Mouse (Mus musculus) layer of hippocampus, postnatal 14 days (tissue): ENCODE measurements around the gene Col9a3. TPM values are rescaled to one million over a fixed set of nuclear protein-coding genes. Genes with fewer than 3 reads are reported as not detected.

ENCODE experiments used
- DNase-seq, 2 experiments: peaks; one replicate each; pipeline ENCODE4 v3.0.0; 2021 to 2022; ENCODE audit warnings: low spot score in 2 of 2, mixed read lengths in 1 of 2
- total RNA-seq, 2 experiments: library from RNA; stranded (reverse); gene quantifications; 2 replicates each; pipeline ENCODE4 v1.2.3; 2021

The Col9a3 gene
- total RNA-seq, 2 experiments from 2014 or later = 33.3 to 56.0 TPM

DNA sequence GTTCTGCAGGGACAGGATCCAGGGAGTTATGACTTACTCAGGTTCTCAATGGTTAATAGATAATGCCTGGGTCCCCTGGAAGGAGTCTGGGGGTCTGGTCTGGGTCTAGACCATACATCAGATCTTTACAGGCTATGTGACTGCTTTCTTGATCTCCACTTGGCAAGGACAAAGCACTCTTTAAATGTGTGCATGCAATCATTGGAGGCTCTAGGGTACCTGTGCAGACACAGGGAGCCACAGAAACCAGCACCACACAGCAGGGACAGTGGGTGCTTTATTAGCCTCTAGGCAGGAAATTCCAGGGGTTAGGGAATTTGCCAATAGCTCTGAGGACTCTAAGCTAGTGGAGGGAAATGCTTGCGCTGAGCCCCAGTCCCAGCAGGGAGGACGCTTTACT is 14.3 kb downstream of the Col9a3 start:
- no peak for DNase-seq

DNA sequence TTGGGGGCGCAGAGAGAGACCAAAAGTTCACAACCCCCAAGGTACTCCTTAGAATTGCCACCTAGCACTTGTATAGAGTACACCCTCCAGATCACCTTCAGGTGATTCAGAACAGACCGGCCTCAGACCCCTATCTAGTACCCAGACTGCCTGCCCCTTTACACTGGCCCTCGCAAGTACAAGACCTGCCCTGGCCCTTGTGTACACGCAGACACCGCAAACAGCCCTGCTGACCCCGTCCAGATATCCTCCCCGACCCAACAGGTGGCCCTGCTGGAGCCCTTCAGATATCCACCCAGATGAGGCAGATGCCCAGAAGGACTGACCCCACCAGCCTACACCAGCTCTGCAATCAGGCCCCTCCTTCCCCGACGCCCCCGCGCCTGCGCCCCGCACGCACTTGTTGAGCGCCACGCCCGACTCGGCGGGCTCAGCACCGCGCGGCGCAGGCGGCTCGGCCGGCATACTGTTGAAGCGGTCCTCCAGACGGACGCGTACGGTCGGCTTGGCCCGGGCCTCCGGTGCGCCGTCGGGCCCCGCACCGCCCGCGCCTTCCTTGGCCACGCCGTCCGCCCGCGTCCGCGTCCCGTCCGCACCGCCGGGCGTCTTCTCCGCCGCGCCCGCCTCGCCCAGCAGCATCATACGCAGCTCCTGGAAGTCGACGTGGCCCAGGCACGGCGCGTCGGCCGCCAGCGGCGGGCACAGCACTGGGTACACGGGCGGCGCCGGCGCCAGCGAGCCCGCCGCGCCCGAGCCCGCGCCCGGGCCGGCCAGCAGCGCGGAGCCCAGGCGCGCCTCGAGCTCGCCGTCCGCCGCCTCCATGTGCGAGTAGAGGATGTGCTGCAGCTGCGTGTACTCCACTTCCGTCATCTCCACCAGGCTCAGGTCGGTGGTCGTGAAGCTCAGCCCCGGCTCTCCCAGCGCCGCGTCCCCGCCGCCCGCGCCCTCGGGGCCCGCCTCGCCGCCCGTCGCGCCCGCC is 44.3 kb downstream of the Col9a3 start:
- DNase-seq = no peak

DNA sequence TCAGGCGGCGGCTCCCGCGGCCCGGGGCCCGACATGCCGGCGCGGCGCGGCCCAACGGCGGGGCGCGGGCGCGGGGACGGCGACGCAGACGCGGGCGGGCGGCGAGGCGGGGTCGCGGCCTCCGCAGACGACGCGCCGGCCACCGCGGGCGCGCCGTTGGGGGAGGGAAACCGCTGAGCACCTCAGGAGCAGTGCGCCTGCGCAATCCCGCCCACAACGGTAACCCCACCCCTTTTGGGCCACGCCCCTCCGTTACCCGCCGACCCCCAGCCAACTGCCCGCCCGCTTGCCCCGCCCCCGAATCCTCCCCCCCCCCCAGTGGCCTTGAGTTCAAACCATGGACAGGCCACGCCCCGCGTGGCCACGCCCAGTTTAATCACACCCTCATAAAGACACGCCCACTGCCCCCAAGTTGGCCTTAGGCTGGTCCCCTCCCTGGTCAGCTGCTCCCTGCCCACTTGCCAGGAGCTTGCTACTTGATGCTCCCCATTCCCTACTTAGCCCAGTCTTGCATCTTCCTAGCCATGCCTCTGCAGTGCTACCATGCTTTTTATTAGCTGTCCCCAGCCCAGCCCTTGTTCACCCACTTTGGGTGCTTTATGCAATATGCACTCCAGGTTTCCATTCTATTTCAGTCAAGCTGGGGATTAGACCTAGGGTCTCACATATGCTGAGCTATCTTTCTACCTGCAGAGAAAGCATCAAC is 45.1 kb downstream of the Col9a3 start, which contains the start of gene Tcfl5:
Tcfl5 (minus strand) TSS at position 154 of the 706 bp plus-strand sequence.
- DNase-seq = no peak

DNA sequence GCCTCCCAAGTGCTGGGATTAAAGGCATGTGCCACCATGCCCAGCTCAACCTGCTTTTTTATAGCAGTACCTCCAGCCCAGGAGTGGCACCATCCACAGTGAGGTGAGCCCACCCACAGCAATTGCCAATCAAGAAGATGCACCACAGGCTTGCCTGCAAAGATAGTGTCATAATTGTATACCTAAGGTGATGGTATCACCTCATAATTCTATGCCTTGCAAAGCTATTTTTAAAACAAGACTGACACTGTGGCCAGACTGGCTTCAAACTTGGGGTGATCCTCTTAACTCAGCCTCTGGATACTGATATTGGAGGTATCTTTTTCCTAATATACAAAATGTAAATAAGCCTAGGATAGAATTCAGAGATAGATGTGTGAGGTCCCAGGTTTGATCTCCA is 46.0 kb downstream of the Col9a3 start:
- DNase-seq = no peak

DNA sequence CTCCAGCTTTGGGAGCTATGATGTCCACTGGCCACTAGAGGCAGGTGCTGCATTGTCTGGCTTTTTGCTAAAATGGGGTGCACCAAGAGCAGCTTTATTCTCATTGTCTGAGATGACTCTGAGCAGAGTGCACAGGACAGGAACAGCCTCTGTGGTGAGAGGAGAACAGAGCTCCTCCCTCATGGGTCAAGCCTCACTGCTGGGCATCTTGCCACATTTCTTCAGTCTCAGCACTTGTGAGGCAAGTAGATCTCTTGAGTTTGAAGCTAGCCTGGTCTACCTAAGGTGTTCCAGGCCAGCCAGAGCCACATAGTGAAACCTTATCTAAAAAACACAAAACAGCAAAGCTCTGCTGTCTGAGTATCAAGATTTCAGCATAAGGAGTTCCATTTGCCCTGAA is 49.3 kb downstream of the Col9a3 start:
- no peak for DNase-seq

DNA sequence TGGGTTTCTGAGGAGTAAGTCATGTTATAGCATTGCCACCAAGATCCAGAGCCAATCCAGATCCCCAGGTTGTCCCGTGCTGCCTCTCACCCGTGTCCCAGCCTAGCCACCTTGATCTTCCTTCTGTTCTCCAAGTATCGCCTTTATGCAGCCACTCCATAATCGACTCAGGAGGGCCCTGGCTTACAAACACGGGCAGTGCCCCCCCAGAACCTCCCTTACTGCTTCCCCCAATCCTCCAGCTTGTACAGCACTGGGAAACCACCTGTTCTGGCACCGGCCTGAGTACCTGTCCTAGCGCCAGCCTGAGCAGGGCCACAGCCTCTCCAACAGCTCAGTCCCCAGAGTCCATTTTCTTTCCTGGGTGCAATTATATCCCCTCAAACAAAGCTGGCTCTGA is 57.1 kb downstream of the Col9a3 start:
- no peak for DNase-seq

DNA sequence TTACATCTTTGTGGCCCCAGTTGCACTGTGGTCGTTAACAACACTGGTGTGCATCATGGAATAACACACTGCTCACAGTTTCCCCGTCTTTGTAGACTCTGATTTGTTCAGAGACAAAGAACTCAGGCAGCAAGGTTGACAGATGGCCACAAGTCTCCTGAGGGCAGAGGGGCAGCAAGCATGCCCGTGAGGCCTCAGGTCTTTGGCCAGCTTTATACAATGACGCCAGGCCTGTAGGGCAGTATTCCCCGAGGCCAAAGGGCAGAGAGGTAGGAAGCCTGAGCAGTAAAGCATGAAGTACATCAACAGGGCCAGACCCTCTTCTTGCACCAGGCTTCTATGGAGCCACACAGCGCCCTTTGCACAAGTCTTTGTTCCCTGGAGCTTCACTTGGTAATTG is 57.6 kb downstream of the Col9a3 start:
- no peak for DNase-seq

DNA sequence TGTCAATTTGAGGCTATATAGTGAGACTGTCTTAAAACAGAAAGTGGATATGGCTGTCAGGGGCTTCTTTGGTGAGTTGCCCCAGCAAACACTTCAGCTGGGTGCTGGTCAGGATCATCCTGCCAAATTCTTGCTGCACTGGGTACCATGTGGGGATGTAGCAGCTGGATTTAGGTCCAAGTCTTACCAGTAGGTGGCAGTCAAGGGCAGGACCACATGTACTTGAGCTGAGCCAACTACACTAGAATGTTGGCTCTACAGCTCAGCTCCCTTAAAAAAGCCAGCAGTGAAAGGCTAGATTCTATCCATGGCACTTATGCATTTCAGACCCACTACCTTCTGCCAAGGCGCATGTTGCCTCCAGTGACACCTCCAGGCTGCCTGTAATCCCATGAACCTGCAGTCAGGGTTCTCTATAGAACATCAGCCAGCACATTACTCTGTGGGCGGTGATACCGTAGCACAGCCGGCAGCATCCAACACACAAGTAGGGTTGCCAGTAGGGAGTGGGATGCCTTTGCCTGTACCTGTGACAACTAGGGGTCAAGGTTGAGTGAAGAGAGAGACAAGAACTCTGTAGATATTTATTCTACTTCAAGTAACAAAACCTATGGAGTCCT is 59.9 kb downstream of the Col9a3 start:
- peak; percentile 66 to 81 for DNase-seq

DNA sequence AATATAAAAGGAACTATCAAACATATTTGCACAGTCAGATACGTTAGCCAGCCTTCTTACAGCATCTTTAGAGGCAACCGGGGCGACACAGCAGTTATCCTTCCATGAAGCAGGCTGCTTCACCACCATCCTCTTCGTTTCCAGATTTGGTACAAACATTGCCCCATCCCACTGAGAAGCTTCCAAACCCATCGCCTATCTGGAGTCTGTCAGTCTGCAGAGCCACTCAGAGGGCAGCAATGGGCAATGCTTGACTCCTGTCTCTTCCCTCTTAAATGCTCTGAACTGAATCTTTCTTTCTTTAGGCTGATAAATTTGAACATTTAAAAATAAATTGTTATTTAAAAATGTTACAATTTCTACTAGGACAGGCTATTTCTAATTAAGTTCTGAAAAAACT is 60.8 kb downstream of the Col9a3 start:
- DNase-seq = no peak

DNA sequence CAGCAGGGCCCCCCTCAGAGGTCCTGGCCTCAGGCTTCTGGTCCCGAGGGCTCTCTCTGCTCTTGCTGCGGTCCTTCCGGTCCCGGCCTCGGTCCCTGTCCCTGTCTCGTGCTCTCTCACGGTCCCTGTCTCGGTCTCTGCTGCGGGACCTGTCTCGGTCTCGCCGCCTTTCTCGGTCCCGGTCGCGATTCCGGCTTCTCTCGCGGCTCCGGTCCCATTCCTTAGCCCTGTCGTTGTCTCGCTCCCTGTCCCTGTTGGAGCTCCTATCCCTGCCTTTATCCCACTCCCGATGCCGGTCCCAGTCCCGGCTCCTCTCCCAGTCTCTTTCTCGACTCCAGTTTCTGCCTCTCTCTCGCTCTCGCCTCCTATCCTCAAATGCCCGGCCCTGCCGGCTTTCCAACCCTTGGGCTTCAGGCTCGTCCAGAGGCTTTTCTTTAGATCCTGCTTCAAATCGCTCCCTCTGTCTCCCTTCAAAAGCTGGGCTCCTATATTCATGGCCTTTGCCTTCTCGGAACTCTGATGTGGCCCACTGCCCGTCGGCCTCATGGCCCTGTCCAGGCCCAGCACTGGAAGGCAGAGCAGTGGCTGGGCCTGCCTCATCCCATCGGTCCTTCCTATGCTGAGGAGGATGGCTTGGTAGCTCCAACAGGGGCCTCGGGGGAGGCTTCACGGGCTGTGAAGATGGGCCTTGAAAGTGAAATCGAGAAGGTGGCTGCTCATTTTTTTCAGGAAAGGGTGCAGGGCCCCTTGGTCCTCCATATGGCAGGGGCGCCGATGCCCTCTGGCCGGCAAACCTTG is 62.0 kb downstream of the Col9a3 start:
- no peak for DNase-seq

DNA sequence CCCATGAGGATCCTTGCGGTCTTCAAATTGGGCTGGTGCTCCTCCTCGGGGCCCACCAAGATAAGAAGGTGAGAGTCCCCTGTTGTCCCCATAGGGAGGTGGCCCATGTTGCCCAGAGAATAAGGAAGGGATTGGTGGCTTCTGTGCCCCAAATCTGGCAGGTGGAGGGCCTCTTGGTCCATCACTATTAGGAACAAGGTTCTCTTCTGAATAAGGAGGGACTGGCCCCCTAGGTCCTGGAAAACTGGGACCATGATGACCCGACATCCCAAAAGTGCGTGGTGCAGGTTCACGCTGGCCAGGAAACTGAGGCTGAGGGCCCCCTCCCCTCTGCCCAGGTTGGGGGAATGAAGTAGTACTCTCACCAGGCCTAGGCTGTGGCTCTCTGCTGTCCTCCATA is 62.9 kb downstream of the Col9a3 start:
- DNase-seq = no peak

DNA sequence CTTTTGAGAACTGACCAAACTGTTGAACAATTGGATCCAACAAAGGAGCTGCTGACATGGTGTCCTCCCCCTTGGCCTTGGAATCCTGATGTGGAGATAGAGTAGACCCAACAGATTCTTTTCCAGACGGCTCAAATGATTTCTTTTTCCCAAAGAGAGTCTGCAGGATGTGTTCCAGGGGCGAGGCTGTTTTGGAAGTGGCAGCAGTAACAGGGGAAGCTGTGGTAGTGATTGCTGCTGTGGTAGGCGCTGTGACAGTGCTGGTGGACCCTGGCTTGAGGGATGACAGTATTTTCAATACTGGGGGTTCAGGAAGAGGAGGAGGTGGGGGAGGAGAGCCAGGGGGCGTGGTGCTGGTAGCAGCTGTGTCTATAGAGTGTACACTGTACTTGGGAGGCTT is 64.4 kb downstream of the Col9a3 start:
- DNase-seq = no peak

Other genes with a start within 250 kb of the Col9a3 start
- 1 to 10 TPM in 1 of 2 experiments, under 1 TPM in 1; 0.94 to 2.0 TPM for gene Slco4a1, start 141.5 kb upstream of the Col9a3 start, total RNA-seq
- gene Ntsr1, start 97.8 kb upstream of the Col9a3 start, total RNA-seq = 1 to 10 TPM; 7.3 to 7.9 TPM
- gene Mrgbp, start 16.5 kb upstream of the Col9a3 start, total RNA-seq = 10 to 100 TPM; 19.9 to 21.1 TPM
- gene Ogfr, start 8.5 kb upstream of the Col9a3 start, total RNA-seq = 10 to 100 TPM; 63.3 to 65.1 TPM
- 1 to 10 TPM; 1.2 to 2.0 TPM for gene Tcfl5, start 44.9 kb downstream of the Col9a3 start, total RNA-seq
- 10 to 100 TPM; 54.2 to 56.9 TPM for gene Dido1, start 112.2 kb downstream of the Col9a3 start, total RNA-seq
- 10 to 100 TPM; 60.5 to 62.0 TPM for gene Gid8, start 112.3 kb downstream of the Col9a3 start, total RNA-seq
- under 1 TPM; 0.28 to 0.67 TPM for gene Slc17a9, start 127.5 kb downstream of the Col9a3 start, total RNA-seq
- gene Bhlhe23, start 179.1 kb downstream of the Col9a3 start, total RNA-seq = under 1 TPM; 0.14 to 0.25 TPM